Mouse (Mus musculus) layer of hippocampus, postnatal 10 days (tissue): ENCODE data around the gene Rpia. TPM values are rescaled to one million over a fixed set of nuclear protein-coding genes. Genes with fewer than 3 reads are reported as not detected.

ENCODE experiments used
- total RNA-seq, 2 experiments: library from RNA; stranded (reverse); gene quantifications; 2 replicates each; pipeline ENCODE4 v1.2.3; 2021

The Rpia gene
- total RNA-seq, 2 experiments from 2014 or later: 11.9 to 15.7 TPM

Other genes with a start within 250 kb of the Rpia start
- 10 to 100 TPM; 18.3 to 21.6 TPM for gene Eif2ak3, start 52.3 kb upstream of the Rpia start, total RNA-seq
- not detected for gene Tex37, start 126.7 kb upstream of the Rpia start, total RNA-seq
- gene Foxi3, start 164.3 kb upstream of the Rpia start, total RNA-seq: not detected